Mouse (Mus musculus) liver, embryonic 11.5 days (tissue): ENCODE data around the gene Gnaz. TPM values are rescaled to one million over a fixed set of nuclear protein-coding genes. Genes with fewer than 3 reads are reported as not detected.

Experiments used
- ATAC-seq: fragments of 200-750 bp; cut with Nextera tagmentation; replicated peaks from 2 replicates; pipeline ENCODE4 v1.8.0; 2017; ENCODE audit warnings: moderate number of reproducible peaks, mild to moderate bottlenecking, moderate TSS enrichment, moderate library complexity; ENCODE audit not compliant: low FRiP score
- DNase-seq: peaks from one replicate; pipeline ENCODE4 v3.0.0-alpha.2; 2017; ENCODE audit warnings: low spot score
- H3K27ac ChIP-seq: fragments of 300-500 bp; sonication (generic); 2 replicates; pipeline ENCODE4 v1.5.1; 2014; ENCODE audit warnings: mild to moderate bottlenecking, low read depth, low read length, control low read depth
- H3K27me3 ChIP-seq: fragments of 300-500 bp; sonication (generic); replicated peaks from 2 replicates; pipeline ENCODE4 v1.6.1; 2014; ENCODE audit warnings: low read length, mixed read lengths; ENCODE audit not compliant: control insufficient read depth, insufficient read depth
- H3K36me3 ChIP-seq: fragments of 300-500 bp; sonication (generic); 2 replicates; pipeline ENCODE4 v1.6.1; 2014; ENCODE audit warnings: mild to moderate bottlenecking, low read length, moderate library complexity, mixed read lengths; ENCODE audit not compliant: control insufficient read depth, insufficient read depth
- H3K4me1 ChIP-seq: fragments of 300-500 bp; sonication (generic); replicated peaks from 2 replicates; pipeline ENCODE4 v1.6.1; 2014; ENCODE audit warnings: low read length, mixed read lengths; ENCODE audit not compliant: control insufficient read depth, insufficient read depth
- H3K4me2 ChIP-seq: fragments of 300-500 bp; sonication (generic); 2 replicates; pipeline ENCODE4 v1.6.1; 2014; ENCODE audit warnings: mild to moderate bottlenecking, control low read depth, moderate library complexity
- H3K4me3 ChIP-seq: fragments of 300-500 bp; sonication (generic); 2 replicates; pipeline ENCODE4 v1.5.1; 2014; ENCODE audit warnings: low read depth, low read length, control low read depth
- H3K9ac ChIP-seq: fragments of 300-500 bp; sonication (generic); 2 replicates; pipeline ENCODE4 v1.6.1; 2014; ENCODE audit warnings: low read depth, low read length, control low read depth
- H3K9me3 ChIP-seq: fragments of 300-500 bp; sonication (generic); 2 replicates; pipeline ENCODE4 v1.6.1; 2016; ENCODE audit warnings: low read length, inconsistent platforms, mixed read lengths; ENCODE audit not compliant: control insufficient read depth
- WGBS: fragments of 180-500 bp; shearing (Covaris S2); extraction: QIAGEN DNeasy Blood & Tissue Kit; methylation state at CpG from one replicate; pipeline ENCODE4 v1.1.7; 2014; 5-methylcytosine and 5-hydroxymethylcytosine counted together
- polyA plus RNA-seq: library from polyadenylated mRNA; unstranded; fragments of >200 nt; fragmentation: Nextera tagmentation; extraction: Ambion mirVana; gene quantifications from 2 replicates; pipeline ENCODE4 v1.2.1, GENCODE M21; 2014

Gene Gnaz
- polyA plus RNA-seq, 1 experiment from 2014 or later: 13.6 TPM

- H3K4me2 ChIP-seq: peak overlapping the region; percentile 80
- no peak overlapping the region for H3K9ac ChIP-seq
- H3K4me1 ChIP-seq: peaks cover 44% of the 10 kb centered on the region
- no peaks in the 10 kb centered on the region for H3K9me3 ChIP-seq
- under 1% methylated on average over 11 of the region's 11 CpGs for WGBS
- no peaks in the 10 kb centered on the region for H3K36me3 ChIP-seq
- 0 out of 2 replicates have a peak overlapping the region, but pooled peaks have one; percentile 22 for H3K4me3 ChIP-seq
- ATAC-seq (peak; percentile 42; the same call in 1 of the 2 replicates), DNase-seq (no peak)
- H3K27me3 ChIP-seq: peaks cover 20% of the 10 kb centered on the region
- H3K27ac ChIP-seq: no peak overlapping the region; the same call in 1 of the 2 replicates
Observed at GRCm38 (mm10) chr10:75059396-75059795, 92.4 kb downstream of the Gnaz start.

GRCm38 (mm10) chr10:75060217-75060842 is 93.4 kb downstream of the Gnaz start, which contains the start of gene Bcr:
Gene Bcr, plus strand, starts transcription at chr10:75060592.
- peak; percentile 73 for ATAC-seq
- Histone ChIP-seq H3K27me3 (peaks cover 20% of the 10 kb centered on the region), H3K4me2 (peak within 1 kb of the TSS; percentile 80), H3K27ac (peak within 1 kb of the TSS; percentile 74), H3K9me3 (no peaks in the 10 kb centered on the region), H3K36me3 (no peaks in the 10 kb centered on the region; the same call in 1 of the 2 replicates), H3K4me1 (peaks cover 39% of the 10 kb centered on the region), H3K4me3 (peak within 1 kb of the TSS; percentile 83), H3K9ac (peak within 1 kb of the TSS; percentile 68)
- peak; percentile 75 for DNase-seq
- under 1% methylated on average over 47 of the region's 73 CpGs for WGBS

GRCm38 (mm10) chr10:75060843-75061235 is 93.9 kb downstream of the Gnaz start:
- Histone ChIP-seq H3K4me2 (peak overlapping the region; percentile 80), H3K9ac (peak overlapping the region; percentile 68), H3K4me3 (peak overlapping the region; percentile 83), H3K9me3 (no peaks in the 10 kb centered on the region), H3K27ac (peak overlapping the region; percentile 74), H3K4me1 (peaks cover 38% of the 10 kb centered on the region), H3K27me3 (peaks cover 20% of the 10 kb centered on the region), H3K36me3 (no peaks in the 10 kb centered on the region; the same call in 1 of the 2 replicates)
- under 1% methylated on average over 46 of the region's 48 CpGs for WGBS
- DNase-seq (no peak), ATAC-seq (no peak; the same call in 1 of the 2 replicates)

GRCm38 (mm10) chr10:75061341-75062188 is 94.6 kb downstream of the Gnaz start:
- H3K27me3 ChIP-seq: peaks cover 20% of the 10 kb centered on the region
- peak; percentile 62 for DNase-seq
- H3K4me2 ChIP-seq: peak overlapping the region; percentile 80
- no peaks in the 10 kb centered on the region; the same call in 1 of the 2 replicates for H3K36me3 ChIP-seq
- WGBS: 3% methylated on average over 71 of the region's 71 CpGs
- no peaks in the 10 kb centered on the region for H3K9me3 ChIP-seq
- peak overlapping the region; percentile 68 for H3K9ac ChIP-seq
- peaks cover 34% of the 10 kb centered on the region for H3K4me1 ChIP-seq
- ATAC-seq: no peak
- no peak overlapping the region for H3K27ac ChIP-seq
- peak overlapping the region; percentile 83 for H3K4me3 ChIP-seq

- DNase-seq (no peak), ATAC-seq (no peak)
- H3K36me3 ChIP-seq: no peaks in the 10 kb centered on the region; the same call in 1 of the 2 replicates
- peaks cover 34% of the 10 kb centered on the region for H3K4me1 ChIP-seq
- H3K9ac ChIP-seq: no peak overlapping the region; the same call in 1 of the 2 replicates
- no peaks in the 10 kb centered on the region for H3K9me3 ChIP-seq
- H3K4me2 ChIP-seq: peak overlapping the region; percentile 80
- WGBS: 10% methylated on average over 6 of the region's 6 CpGs
- peaks cover 20% of the 10 kb centered on the region for H3K27me3 ChIP-seq
- no peak overlapping the region for H3K27ac ChIP-seq
- peak overlapping the region; percentile 83 for H3K4me3 ChIP-seq
Observed at GRCm38 (mm10) chr10:75062189-75062561, 95.2 kb downstream of the Gnaz start.

- ATAC-seq (no peak), DNase-seq (no peak)
- H3K4me3 ChIP-seq: peak overlapping the region; percentile 83
- H3K4me1 ChIP-seq: peaks cover 36% of the 10 kb centered on the region
- H3K27me3 ChIP-seq: peaks cover 20% of the 10 kb centered on the region
- 40% methylated on average over 6 of the region's 6 CpGs for WGBS
- no peaks in the 10 kb centered on the region for H3K9me3 ChIP-seq
- no peak overlapping the region for H3K27ac ChIP-seq
- no peaks in the 10 kb centered on the region; the same call in 1 of the 2 replicates for H3K36me3 ChIP-seq
- peak overlapping the region; percentile 80 for H3K4me2 ChIP-seq
- no peak overlapping the region for H3K9ac ChIP-seq
Observed at GRCm38 (mm10) chr10:75062621-75063020, 95.6 kb downstream of the Gnaz start.

- H3K9ac ChIP-seq: no peak overlapping the region
- H3K36me3 ChIP-seq: no peaks in the 10 kb centered on the region; the same call in 1 of the 2 replicates
- peaks cover 36% of the 10 kb centered on the region for H3K4me1 ChIP-seq
- WGBS: 56% methylated on average over 12 of the region's 12 CpGs
- ATAC-seq (no peak), DNase-seq (no peak)
- H3K4me3 ChIP-seq: no peak overlapping the region
- peaks cover 20% of the 10 kb centered on the region for H3K27me3 ChIP-seq
- H3K9me3 ChIP-seq: no peaks in the 10 kb centered on the region
- peak overlapping the region; percentile 80 for H3K4me2 ChIP-seq
- H3K27ac ChIP-seq: no peak overlapping the region
Observed at GRCm38 (mm10) chr10:75063301-75063965, 96.5 kb downstream of the Gnaz start.

- Histone ChIP-seq H3K4me2 (no peak overlapping the region), H3K27ac (no peak overlapping the region), H3K9me3 (no peaks in the 10 kb centered on the region), H3K36me3 (no peaks in the 10 kb centered on the region; the same call in 1 of the 2 replicates), H3K27me3 (peaks cover 17% of the 10 kb centered on the region), H3K4me1 (peaks cover 39% of the 10 kb centered on the region), H3K9ac (no peak overlapping the region), H3K4me3 (no peak overlapping the region)
- WGBS: 71% methylated on average over 6 of the region's 6 CpGs
- ATAC-seq (no peak), DNase-seq (no peak)
Observed at GRCm38 (mm10) chr10:75065691-75066090, 98.7 kb downstream of the Gnaz start.
